Mouse (Mus musculus) layer of hippocampus, postnatal 36 days (tissue): ENCODE results near the gene Ticam1. TPM values are rescaled to one million over a fixed set of nuclear protein-coding genes. Genes with fewer than 3 reads are reported as not detected.

Experiments
- microRNA-seq, 2 experiments: library from miRNA; unstranded; fragments of <30 nt; microRNA quantifications; one replicate each; pipeline ENCODE4 v1.2.0; 2021
- total RNA-seq, 2 experiments: library from RNA; stranded (reverse); gene quantifications; 2 replicates each; pipeline ENCODE4 v1.2.3; 2021

Ticam1 gene
- total RNA-seq, 2 experiments from 2014 or later: 6.1 to 6.7 TPM

Small RNA genes lying within 50 kb of the gene (microRNA-seq; reads per million reads assigned to microRNA genes)
- gene Mir7b: 2,672 to 3,594 reads per million in 2 experiments

Other genes starting within 250 kb of the Ticam1 start
- 10 to 100 TPM; 61.5 to 69.6 TPM for gene Sh3gl1, start 240.2 kb downstream of the Ticam1 start, total RNA-seq
- 1 to 10 TPM; 2.5 to 3.6 TPM for gene Chaf1a, start 236.3 kb downstream of the Ticam1 start, total RNA-seq
- 10 to 100 TPM; 84.6 to 87.3 TPM for gene Ubxn6, start 201.8 kb downstream of the Ticam1 start, total RNA-seq
- 100 to 1,000 TPM; 115 to 121 TPM for gene Hdgfl2, start 197.2 kb downstream of the Ticam1 start, total RNA-seq
- 1 to 10 TPM; 1.4 to 6.8 TPM for gene Plin4, start 167.0 kb downstream of the Ticam1 start, total RNA-seq
- gene Plin5, start 159.2 kb downstream of the Ticam1 start, total RNA-seq: under 1 TPM; 0.40 to 0.63 TPM
- 1 to 10 TPM in 1 of 2 experiments, under 1 TPM in 1; 0.40 to 1.7 TPM for gene Lrg1, start 154.8 kb downstream of the Ticam1 start, total RNA-seq
- gene Sema6b, start 136.4 kb downstream of the Ticam1 start, total RNA-seq: 100 to 1,000 TPM; 129 to 138 TPM
- 1 to 10 TPM; 5.3 to 7.3 TPM for gene Tnfaip8l1, start 114.3 kb downstream of the Ticam1 start, total RNA-seq
- gene Mydgf, start 92.9 kb downstream of the Ticam1 start, total RNA-seq: 10 to 100 TPM; 40.9 to 44.0 TPM
- 10 to 100 TPM; 68.2 to 70.9 TPM for gene Dpp9, start 57.9 kb downstream of the Ticam1 start, total RNA-seq
- gene Fem1a, start 20.0 kb downstream of the Ticam1 start, total RNA-seq: 10 to 100 TPM; 34.3 to 35.7 TPM
- 10 to 100 TPM; 10.9 to 15.0 TPM for gene Plin3, start 16.1 kb upstream of the Ticam1 start, total RNA-seq
- gene Arrdc5, start 23.5 kb upstream of the Ticam1 start, total RNA-seq: not detected
- gene Uhrf1, start 26.5 kb upstream of the Ticam1 start, total RNA-seq: 1 to 10 TPM; 1.2 to 1.3 TPM
- gene Kdm4b, start 49.3 kb upstream of the Ticam1 start, total RNA-seq: 10 to 100 TPM; 84.3 to 96.2 TPM
- 100 to 1,000 TPM; 657 to 686 TPM for gene Ptprs, start 199.7 kb upstream of the Ticam1 start, total RNA-seq
- gene Znrf4, start 235.6 kb upstream of the Ticam1 start, total RNA-seq: not detected